Mouse (Mus musculus) heart, postnatal 0 days (tissue): ENCODE measurements around the gene Ciao2a. TPM values are rescaled to one million over a fixed set of nuclear protein-coding genes. Genes with fewer than 3 reads are reported as not detected.

Source experiments
- ATAC-seq: fragments of 200-750 bp; cut with Nextera tagmentation; 2 replicates; pipeline ENCODE4 v1.8.0; 2017; ENCODE audit warnings: low read depth, moderate number of reproducible peaks, moderate library complexity; ENCODE audit not compliant: insufficient read depth
- DNase-seq: peaks from one replicate; pipeline ENCODE4 v3.0.0-alpha.2; 2016; ENCODE audit warnings: low spot score
- H3K27ac ChIP-seq: fragments of 300-500 bp; sonication (generic); 2 replicates; pipeline ENCODE4 v1.5.1; 2014; ENCODE audit warnings: low read depth, mild to moderate bottlenecking
- H3K27me3 ChIP-seq: fragments of 300-500 bp; sonication (generic); 2 replicates; pipeline ENCODE4 v1.6.1; 2014; ENCODE audit warnings: low read length, mixed read lengths; ENCODE audit not compliant: control insufficient read depth, insufficient read depth
- H3K36me3 ChIP-seq: fragments of 300-500 bp; sonication (generic); replicated peaks from 2 replicates; pipeline ENCODE4 v1.6.1; 2014; ENCODE audit warnings: low read length, mixed read lengths; ENCODE audit not compliant: control insufficient read depth, insufficient read depth
- H3K4me1 ChIP-seq: fragments of 300-500 bp; sonication (generic); 2 replicates; pipeline ENCODE4 v1.6.1; 2014; ENCODE audit warnings: antibody characterized with exemption; ENCODE audit not compliant: control insufficient read depth, insufficient read depth
- H3K4me2 ChIP-seq: fragments of 300-500 bp; sonication (generic); 2 replicates; pipeline ENCODE4 v1.6.1; 2014; ENCODE audit warnings: low read depth, mild to moderate bottlenecking, low read length, moderate library complexity
- H3K4me3 ChIP-seq: fragments of 300-500 bp; sonication (generic); 2 replicates; pipeline ENCODE4 v1.5.1; 2014; ENCODE audit warnings: low read depth, low read length
- H3K9ac ChIP-seq: fragments of 300-500 bp; sonication (generic); replicated peaks from 2 replicates; pipeline ENCODE4 v1.6.1; 2014; ENCODE audit warnings: low read depth, low read length, mixed read lengths
- H3K9me3 ChIP-seq: fragments of 300-500 bp; sonication (generic); replicated peaks from 2 replicates; pipeline ENCODE4 v1.6.1; 2016; ENCODE audit warnings: low read length; ENCODE audit not compliant: control insufficient read depth
- CTCF ChIP-seq: IDR thresholded peaks from 2 replicates; pipeline ENCODE4 v1.5.1; 2016; ENCODE audit warnings: antibody characterized with exemption, control low read depth, low read depth
- EP300 ChIP-seq: IDR thresholded peaks from 2 replicates; pipeline ENCODE4 v1.6.1; 2016; ENCODE audit warnings: antibody characterized with exemption, low read depth
- WGBS: fragments of 180-500 bp; shearing (Covaris S2); extraction: QIAGEN DNeasy Blood & Tissue Kit; methylation state at CpG from one replicate; pipeline ENCODE4 v1.1.7; 2014; 5-methylcytosine and 5-hydroxymethylcytosine counted together
- polyA plus RNA-seq: library from polyadenylated mRNA; unstranded; fragments of >200 nt; fragmentation: Nextera tagmentation; extraction: Ambion mirVana; gene quantifications from 2 replicates; pipeline ENCODE4 v1.2.1, GENCODE M21; 2015
- total RNA-seq: library from RNA; depleted of rRNA; stranded (reverse); fragments of >200 nt; gene quantifications from 2 replicates; pipeline ENCODE4 v1.2.3, GENCODE M21; 2014; ENCODE audit warnings: low replicate concordance

Ciao2a gene
- total and polyA plus RNA-seq, 2 experiments from 2014 or later = 74.2 to 154 TPM

DNA sequence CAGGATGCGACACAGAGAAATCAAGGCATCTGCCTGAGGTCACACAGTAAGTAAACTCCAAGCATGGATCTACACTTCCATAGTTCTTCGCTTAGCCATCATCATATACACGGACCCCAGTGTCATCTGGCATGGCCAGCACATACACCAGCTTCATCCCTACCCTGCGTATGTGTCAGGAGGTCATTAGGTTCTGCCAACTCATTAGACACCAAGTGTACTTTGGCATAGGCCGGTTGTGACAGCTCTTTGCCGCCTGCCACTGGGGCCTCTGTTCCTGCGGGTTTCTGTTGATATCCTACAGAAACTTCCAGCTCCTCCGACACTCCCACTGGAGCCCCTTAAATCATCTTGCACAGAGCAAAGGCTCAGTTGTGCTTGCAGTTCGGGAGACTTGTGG, 27.6 kb downstream of the Ciao2a start:
- no peaks in the 10 kb centered on the region for H3K36me3 ChIP-seq
- no peak overlapping the region for H3K4me3 ChIP-seq
- H3K27me3 ChIP-seq = peaks cover 8% of the 10 kb centered on the region
- TF ChIP-seq CTCF (no peak), EP300 (no peak)
- DNase-seq (no peak), ATAC-seq (no peak)
- no peak overlapping the region for H3K4me2 ChIP-seq
- no peak overlapping the region for H3K9ac ChIP-seq
- H3K27ac ChIP-seq = no peak overlapping the region
- H3K4me1 ChIP-seq = no peaks in the 10 kb centered on the region
- no peaks in the 10 kb centered on the region for H3K9me3 ChIP-seq
- 91% methylated on average over 9 of the region's 9 CpGs for WGBS

DNA sequence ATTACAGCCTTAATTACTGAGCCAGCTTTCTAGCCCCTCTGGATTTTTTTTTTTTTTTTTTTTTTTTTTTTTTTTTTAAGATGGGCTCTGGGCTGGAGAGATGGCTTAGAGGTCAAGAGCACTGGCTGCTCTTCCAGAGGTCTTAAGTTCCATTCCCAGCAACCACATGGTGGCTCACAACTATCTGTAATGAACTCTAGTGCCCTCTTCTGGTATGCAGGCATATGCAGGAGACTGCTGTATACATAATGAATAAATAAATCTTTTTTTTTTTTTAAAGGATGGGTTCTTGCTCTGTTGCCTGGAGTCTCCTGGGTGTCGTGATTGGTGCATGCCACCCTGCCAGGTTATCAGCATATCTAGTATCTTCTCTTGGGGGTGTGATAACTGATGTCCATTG, 29.1 kb downstream of the Ciao2a start:
- no peak overlapping the region for H3K4me3 ChIP-seq
- WGBS = 92% methylated on average over 1 of the region's 1 CpGs
- H3K27ac ChIP-seq = no peak overlapping the region
- H3K4me1 ChIP-seq = no peaks in the 10 kb centered on the region
- H3K4me2 ChIP-seq = no peak overlapping the region
- H3K9ac ChIP-seq = no peak overlapping the region
- ATAC-seq (no peak), DNase-seq (no peak)
- H3K9me3 ChIP-seq = no peaks in the 10 kb centered on the region
- TF ChIP-seq EP300 (no peak), CTCF (peak; percentile 13; the same call in 1 of the 2 replicates)
- peaks cover 8% of the 10 kb centered on the region for H3K27me3 ChIP-seq
- H3K36me3 ChIP-seq = no peaks in the 10 kb centered on the region

DNA sequence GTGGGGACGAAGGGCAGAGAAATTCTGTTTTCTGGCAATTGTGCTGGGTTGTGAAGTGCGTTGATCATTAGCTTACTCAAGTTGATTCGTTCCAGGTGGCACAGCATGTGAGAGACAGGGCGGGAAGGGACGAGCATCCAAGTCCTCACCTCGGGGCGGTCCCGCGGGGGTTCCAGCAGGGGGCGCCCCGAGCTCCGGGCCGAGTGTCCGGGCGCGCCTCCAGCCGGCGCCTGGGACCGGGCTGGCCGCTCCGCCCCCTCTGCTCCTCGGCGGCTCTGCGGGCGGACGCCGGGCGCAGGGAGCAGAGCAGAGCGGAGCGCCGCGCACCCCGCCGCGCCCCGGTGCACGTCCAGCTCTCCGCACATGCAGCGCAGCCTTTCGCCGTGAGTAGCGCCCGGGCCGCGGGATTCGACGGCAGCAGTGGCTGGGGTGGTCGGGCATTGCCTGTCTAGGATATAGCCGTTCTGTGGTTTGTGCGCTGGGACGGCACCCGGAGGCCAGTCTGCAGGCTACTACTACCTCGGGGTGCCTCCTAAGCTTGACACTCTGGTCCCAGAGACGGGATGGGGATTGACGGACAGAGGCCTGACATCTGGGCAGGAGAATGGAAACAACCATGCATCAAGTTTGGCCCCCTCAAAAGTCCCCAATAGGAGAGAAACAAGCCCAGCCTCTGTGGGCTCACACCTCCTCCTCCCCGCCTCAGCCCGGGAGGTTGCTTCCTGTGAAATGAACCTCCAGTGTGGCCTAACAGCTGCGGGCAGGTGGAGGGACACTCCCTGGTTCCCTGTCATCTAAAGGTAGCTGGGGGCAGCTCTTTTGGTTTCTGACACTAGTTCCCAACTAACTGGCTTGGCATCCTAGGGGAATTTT, 31.8 kb downstream of the Ciao2a start, which contains the start of gene Dapk2:
TSS of gene Dapk2 (plus strand) at position 266 of the 873 bp plus-strand sequence.
- Histone ChIP-seq H3K4me3 (peak within 1 kb of the TSS; percentile 49), H3K9ac (0 out of 2 replicates have a peak within 1 kb of the TSS, but pooled peaks have one; percentile 8), H3K27me3 (peaks cover 8% of the 10 kb centered on the region), H3K4me1 (no peaks in the 10 kb centered on the region; the same call in 1 of the 2 replicates), H3K36me3 (no peaks in the 10 kb centered on the region), H3K27ac (no peak within 1 kb of the TSS), H3K9me3 (no peaks in the 10 kb centered on the region), H3K4me2 (peak within 1 kb of the TSS; percentile 65)
- peak; percentile 59 for DNase-seq
- 2% methylated on average over 56 of the region's 58 CpGs for WGBS
- peak; percentile 90 for ATAC-seq
- TF ChIP-seq EP300 (no peak), CTCF (peak; percentile 47)

DNA sequence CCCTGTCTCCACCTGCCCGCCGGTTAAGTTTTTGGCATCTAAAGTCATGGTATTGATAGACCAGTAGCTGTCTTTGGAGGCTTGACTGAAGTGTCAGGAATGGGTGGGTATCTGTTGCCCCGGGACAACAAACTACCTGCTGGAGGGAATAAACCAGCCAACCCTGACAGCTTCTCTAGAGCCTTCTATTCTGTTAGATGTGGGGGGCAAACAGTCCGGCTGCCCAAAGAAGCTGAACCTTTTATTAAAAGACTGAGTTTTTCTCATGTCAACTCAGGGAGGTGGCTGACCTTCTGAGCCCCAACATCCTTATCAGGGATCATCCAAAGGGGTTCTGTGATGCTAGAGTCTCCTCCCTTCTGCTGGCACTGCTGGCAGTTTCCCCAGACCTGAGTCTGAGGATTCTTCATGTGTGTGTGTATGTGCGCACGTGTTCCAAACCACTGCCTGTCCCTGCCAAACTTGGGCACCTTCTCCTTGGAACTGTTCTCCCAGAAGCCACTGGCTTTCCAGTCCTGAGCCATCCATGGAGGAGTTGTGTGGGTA, 32.5 kb downstream of the Ciao2a start:
- Histone ChIP-seq H3K27ac (no peak overlapping the region), H3K9me3 (no peaks in the 10 kb centered on the region), H3K9ac (no peak overlapping the region), H3K4me3 (no peak overlapping the region), H3K4me2 (peak overlapping the region; percentile 65; the same call in 1 of the 2 replicates), H3K4me1 (no peaks in the 10 kb centered on the region; the same call in 1 of the 2 replicates), H3K36me3 (no peaks in the 10 kb centered on the region), H3K27me3 (peaks cover 8% of the 10 kb centered on the region)
- TF ChIP-seq EP300 (no peak), CTCF (no peak)
- ATAC-seq (no peak), DNase-seq (no peak)
- 91% methylated on average over 6 of the region's 6 CpGs for WGBS

DNA sequence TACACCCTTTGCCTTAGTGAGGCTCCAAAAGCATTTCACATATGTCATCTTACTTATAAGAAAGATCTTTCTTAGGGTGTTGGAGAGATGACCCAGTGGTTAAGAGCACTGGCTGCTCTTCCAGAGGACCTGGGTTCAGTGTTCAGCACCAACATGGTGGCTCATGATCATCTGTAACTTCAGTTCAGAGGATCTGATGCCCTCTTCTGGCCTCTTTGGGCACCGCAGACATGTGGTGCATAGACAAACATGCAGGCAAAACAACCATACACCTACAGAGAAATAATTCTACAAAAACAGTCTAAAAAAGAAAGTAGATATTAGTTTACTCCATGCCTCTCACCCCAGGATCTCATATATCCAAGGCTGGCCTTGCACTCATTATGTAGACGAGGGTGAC, 33.7 kb downstream of the Ciao2a start:
- H3K9ac ChIP-seq = no peak overlapping the region
- TF ChIP-seq CTCF (no peak), EP300 (no peak)
- no peak overlapping the region for H3K4me3 ChIP-seq
- H3K27me3 ChIP-seq = peaks cover 8% of the 10 kb centered on the region
- DNase-seq (no peak), ATAC-seq (no peak)
- no peaks in the 10 kb centered on the region for H3K9me3 ChIP-seq
- no peaks in the 10 kb centered on the region for H3K36me3 ChIP-seq
- H3K4me2 ChIP-seq = no peak overlapping the region
- H3K4me1 ChIP-seq = no peaks in the 10 kb centered on the region; the same call in 1 of the 2 replicates
- WGBS = 93% methylated on average over 2 of the region's 2 CpGs
- H3K27ac ChIP-seq = no peak overlapping the region
